Mouse (Mus musculus) ovary, postnatal 10 days (tissue): ENCODE data around the gene Pdia5.

ENCODE experiments used
- DNase-seq: peaks from one replicate; pipeline ENCODE4 v3.0.0; 2022; ENCODE audit warnings: low spot score

The Pdia5 gene

GRCm38 (mm10) chr16:35484526-35485233, 6.0 kb downstream of the Pdia5 start:
- DNase-seq = no peak

GRCm38 (mm10) chr16:35484105-35484504, 6.6 kb downstream of the Pdia5 start:
- DNase-seq = no peak

- no peak for DNase-seq
Measured at GRCm38 (mm10) chr16:35479301-35479700, 11.4 kb downstream of the Pdia5 start.

DNA sequence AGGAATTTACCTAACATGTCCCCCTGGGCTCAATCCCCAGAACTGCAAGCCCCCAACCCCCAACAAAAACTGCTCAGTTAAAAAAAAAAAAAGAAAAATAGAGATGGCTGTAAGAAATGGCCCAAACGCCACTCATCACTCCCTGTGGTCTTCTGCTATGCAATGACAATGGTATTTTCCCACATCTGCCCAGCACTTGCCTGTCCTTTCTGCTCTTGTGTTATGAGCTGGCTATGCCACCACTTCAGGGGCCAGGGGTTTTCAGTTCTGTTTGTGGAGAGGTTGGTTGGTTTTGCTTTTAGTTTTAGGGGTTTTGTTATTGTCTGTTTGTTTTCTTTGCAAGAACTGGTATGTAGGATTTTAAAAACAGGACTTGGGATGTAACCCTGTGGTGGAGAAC, 13.4 kb downstream of the Pdia5 start:
- DNase-seq = no peak

- DNase-seq = no peak
Measured at GRCm38 (mm10) chr16:35472569-35473275, 18.0 kb downstream of the Pdia5 start.

DNA sequence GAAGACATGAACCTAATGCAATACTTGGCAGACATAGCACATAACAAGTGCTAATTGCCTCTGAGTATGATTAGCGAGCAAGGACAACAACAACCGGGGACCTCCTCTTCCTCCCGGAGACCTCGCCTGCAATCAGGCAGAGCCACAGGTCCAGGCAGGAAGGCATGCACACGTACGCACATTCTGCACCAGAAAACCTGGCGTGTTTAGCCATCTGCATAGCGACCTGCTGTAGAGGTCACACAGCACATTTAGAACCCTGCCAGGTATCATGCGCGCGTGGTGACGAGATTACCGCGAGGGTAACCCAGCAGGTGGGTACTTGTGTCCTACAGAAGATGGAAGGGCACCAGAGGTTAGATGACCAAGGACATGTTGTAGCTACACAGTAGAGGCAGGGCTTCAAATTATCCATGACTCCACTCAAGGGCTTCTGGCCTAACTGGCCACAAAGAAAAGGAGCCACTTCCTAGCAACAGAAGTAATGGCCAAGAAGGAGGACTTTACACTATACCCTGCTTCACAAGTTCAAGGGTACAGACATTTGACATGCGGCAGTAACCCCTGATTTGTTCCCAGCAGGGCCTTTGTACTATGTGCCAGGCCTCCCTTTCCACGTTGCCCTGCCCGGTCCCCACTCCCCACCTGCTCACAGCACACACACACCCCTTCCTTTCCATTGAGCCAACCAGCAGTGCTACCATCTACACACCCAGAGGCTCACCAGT, 18.7 kb downstream of the Pdia5 start:
- no peak for DNase-seq

DNA sequence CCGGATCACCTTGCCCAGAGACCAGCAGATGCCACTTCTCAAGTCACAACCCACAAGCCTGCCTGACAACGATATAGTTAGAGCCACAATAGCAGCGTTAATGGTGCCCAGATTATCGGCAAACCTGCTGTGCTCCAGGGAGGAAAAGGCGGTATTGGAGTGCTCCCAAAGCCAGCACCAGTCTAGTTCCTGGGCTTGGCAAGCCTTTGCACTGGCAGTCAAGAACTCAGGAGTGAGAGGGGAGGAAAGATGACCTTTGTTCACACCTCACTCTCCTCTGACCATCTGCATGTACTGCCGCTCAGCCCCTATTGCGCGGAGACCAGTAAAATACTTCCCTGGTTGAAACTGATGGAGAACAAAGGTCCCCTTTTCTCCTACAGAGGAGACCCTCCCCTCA, 19.7 kb downstream of the Pdia5 start:
- DNase-seq = no peak

GRCm38 (mm10) chr16:35470096-35470495, 20.6 kb downstream of the Pdia5 start:
- DNase-seq = no peak

DNA sequence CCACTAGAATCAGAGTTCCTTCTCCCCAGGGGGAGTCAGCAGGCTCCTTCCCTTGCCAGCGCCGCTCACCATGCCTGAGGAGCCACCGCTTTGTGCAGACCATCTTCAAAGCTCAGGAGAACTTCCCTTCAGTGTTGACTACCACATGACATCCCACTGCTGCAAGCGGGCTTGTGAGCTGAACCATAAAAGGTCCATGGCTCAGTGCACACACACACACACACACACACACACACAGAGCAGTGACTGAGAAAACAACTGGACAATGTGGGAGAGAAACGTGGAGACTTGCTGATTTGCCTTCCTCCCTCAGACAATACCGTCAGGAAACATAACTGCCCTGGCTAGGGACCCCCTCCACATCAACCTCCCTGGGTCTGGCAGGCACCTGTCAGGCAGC, 21.7 kb downstream of the Pdia5 start:
- DNase-seq = no peak

DNA sequence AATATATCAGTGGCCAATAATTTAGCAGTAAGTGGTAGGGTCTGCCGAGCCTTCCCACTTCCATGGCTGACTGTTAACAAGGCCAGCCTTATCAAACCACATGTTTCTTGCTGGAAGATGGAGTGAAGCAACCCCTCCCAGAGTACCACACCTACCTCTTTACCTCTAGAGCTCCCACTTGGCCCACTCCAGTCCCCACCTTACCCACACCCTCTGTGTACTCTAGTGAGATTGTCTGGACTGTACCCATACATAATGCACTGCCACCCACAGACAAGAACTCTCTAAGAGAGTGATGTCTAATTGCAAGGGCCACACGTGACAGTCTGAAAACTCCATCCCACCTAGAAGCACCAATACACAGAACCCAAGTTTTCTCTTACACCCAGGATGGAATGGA, 23.6 kb downstream of the Pdia5 start:
- DNase-seq = no peak

DNA sequence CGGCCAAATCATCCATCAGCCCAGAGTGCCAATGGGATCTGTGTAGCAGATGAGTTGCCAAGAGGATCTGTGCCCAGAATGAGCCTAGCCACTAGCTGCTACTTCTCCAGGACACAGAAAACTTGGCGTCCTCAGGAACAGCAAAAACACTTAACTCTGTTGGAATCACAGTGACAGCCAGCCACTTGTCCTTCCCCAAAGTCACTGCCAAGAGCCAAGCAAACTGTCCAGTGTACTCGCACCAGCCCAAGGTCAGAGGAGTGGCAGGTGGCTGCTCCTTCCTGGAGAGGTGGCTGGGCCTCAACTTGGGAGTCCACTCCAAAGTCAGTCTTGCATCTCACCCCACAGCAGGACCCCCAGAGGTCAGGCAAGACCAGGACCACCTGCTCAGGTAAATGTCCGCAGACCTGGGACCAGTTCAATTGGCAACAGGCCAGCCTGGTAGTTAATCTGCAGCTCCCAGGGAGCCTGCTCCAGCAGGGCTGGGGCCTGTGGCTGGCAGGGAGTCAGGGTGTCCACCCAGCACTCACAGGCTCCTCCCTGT, 24.8 kb downstream of the Pdia5 start:
- DNase-seq = no peak

DNA sequence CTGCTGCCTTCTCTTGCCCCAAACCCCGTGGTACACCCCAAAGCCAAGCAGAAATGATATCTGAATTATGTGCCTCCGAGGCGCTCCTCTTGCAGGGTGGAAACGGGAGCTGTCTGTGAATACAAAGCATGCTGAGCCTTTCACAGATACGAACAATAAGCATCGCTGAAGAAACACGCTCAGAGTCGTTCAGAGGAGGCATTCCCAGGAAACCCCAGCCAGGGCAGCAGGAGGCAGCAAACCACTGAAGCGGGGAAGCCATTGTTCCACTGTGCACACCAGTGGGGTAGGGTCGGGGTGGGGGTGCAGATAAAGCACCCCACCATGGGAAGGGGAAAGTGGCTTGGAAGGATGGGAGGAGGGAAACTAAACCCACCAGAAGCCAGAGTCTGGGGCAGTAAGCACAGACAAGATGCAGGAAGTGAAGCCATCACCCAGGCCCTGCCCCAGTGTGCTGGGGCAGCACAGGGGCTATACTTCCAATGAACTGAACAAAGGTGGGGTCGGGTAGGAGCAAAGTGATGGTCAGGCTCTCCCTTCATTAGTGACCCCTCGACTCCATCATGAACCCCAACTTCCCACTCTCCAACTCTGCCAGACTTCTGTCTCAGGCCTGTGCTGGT, 25.9 kb downstream of the Pdia5 start:
- no peak for DNase-seq

DNA sequence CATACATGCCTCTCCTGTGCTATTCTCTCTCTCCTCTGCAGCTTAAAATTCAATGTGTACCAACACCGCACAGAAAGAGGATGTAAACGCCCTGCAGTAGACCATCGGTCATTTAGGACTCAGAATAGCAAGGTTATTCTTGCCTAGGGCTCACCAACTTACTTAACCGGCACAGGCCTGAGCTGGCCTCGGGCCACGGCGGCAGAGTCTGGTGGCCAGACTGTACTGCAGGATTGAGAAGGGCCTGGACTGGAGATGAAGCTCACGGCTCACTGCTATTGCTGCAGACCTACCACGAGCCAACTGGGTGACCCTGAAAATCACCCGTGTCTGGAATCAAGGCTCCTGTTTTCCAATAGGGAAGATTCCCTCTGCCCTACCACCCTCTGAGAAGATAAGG, 27.0 kb downstream of the Pdia5 start:
- DNase-seq = no peak

GRCm38 (mm10) chr16:35462955-35463354, 27.7 kb downstream of the Pdia5 start:
- no peak for DNase-seq

DNA sequence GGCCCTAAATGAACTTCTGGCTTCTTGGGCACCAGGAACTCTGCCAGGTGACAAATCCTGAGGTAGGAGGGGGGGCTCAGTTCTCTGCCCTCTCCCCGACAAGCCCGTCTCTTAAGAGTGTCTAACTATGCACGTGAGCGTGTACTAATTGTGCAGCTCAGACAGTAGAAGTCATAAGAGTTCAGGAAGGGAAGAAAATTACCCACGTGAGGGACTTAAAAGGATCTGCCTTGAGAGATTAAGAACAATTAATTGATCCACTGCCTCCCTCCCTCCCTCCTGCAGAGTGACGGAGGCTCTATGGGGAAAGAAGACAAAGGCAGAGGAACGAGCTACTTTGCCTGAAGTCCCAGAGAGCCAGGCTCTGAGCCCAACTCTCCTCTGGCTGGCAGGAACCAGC, 31.1 kb downstream of the Pdia5 start:
- no peak for DNase-seq

DNA sequence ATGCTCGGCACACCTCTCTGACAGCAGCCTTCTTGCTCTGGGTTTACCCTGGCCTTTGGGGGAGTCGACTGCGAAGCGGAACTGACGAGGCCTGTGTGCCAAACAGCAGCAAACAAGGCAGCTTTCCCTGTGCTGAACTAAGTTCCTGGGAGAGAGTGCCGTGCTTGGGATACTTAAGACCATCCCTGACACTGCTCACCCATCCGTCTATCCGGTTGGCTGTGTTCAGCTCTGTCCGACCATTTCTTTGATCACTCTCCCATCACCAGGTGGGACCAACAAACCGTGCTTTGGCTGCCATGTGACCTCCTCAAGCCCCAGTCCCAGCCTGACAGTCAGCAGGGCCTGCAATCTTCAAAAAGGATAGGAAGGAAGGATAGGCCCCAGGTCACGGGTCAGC, 32.4 kb downstream of the Pdia5 start:
- DNase-seq = no peak

DNA sequence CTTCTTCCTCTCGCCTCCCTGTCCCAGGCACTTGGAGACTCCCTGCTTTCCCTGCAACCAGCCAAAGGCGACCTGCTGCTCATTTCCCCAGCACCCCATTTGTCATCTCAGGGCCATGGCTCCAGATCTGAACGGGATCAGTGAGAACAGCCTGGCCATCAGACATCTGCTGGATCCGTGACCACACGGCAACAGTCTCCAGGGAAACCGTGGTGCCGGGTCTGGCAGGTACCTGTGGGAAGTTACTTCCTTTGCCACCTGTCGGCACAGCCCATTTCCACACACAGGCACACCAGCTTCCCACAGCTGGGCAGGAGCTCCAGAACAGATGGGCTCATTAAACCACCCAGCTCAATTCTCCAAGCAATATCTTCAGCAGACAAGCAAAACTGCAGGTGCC, 33.2 kb downstream of the Pdia5 start:
- no peak for DNase-seq

DNA sequence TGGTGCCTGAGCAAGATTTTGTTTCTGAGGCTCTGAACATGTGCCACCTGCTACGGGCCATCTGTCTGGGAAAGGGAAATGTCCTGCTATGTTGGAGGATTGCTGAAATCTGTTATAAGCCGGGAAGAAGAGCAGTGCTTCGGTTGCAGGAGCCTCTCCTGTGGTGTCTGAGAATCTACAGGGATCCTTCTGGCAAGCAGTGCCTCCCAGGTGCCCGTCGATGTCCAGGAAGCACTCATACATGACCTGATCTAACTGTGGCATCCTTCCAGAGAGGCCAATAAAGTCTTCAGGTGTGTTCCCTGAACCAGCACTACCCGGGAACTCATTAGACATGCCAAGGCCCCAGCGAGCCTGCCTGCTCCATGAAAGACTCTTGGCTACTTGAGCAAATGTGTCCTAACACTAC, 33.7 kb downstream of the Pdia5 start:
- no peak for DNase-seq

GRCm38 (mm10) chr16:35456305-35456704, 34.4 kb downstream of the Pdia5 start:
- no peak for DNase-seq

DNA sequence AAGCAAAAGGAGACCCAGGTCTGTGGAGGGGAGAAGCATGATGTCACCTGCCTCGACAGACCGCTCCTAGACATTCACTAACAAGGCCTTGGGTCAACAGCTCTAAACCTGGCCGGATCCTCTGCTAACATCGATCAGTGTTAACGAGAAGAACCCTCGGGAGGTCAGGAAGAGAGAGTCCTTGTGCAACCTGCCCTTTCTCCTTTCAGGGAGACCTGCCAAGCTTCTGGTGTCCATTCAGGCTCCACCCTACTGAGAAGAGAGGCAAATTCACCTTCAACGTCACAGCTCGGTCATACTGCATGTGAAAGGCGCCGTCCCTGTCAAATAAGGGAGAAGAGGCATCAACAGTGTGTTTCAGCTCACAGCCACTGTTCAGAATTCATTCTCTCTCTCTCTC, 34.9 kb downstream of the Pdia5 start:
- DNase-seq = no peak

GRCm38 (mm10) chr16:35450018-35450630, 40.5 kb downstream of the Pdia5 start:
- no peak for DNase-seq

DNA sequence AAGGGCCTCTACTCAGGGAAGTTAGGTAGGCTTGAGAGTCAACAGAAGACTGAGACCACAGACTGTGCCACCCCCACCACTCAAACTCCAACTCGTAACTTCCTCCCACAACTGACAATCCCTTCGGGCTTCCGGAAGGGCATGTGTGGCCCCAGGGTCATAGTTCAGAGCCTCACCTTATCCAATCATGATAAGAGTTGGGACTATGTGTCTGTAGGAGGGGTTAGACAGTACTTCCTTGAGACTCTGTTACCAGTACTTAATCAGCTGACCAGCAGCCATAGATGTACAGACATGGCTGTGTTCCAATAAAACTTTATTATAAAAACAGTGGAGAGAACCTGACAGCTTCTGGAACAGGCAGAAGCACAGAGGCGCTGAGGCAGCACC, 48.7 kb downstream of the Pdia5 start:
- no peak for DNase-seq
